Mouse (Mus musculus): Measurements from ENCODE around the gene Hist1h1t. TPM values are rescaled to one million over a fixed set of nuclear protein-coding genes. Genes with fewer than 3 reads are reported as not detected.
"Not testable (repeated sequence)": the region's sequence is repeated elsewhere in the genome, so short reads cannot be mapped to it uniquely, and the experiment has no call there.

Hist1h1t gene
- polyA plus RNA-seq, 1 experiment from 2014 or later: not detected

DNA sequence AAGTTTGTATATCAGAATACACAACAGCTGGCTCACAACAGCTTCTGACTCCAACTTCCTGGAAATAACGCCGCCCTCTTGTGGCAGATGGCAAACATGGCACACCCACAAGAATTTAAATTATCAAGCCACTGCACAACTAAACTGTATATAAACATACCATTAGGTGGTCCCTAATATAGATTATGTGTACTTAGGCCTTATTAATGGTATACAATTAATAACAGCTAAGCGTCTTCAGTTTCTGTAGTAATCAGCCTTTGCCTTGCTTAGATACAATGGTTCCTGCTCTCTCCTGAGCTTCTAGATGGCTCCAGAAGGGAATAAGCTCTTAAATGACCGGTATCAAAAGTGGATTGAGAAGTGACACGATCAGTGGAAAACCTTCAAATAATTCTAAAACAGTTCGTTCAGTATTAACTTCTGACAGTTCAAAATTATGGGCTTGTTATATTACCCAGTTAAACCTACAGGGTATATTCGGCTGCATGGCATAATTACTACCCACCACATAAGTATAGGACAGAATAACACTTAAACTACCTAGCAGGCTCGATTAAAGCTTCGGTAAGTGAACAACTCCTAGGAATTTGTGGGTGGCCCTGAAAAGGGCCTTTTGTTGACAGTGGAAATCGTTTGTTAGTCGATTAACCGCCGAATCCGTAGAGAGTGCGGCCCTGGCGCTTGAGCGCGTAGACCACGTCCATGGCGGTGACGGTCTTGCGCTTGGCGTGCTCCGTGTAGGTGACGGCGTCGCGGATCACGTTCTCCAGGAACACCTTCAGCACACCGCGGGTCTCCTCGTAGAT is 2.1 kb downstream of the Hist1h1t start:
- DNase-seq (ENCODE audit: low spot score) (peak; percentile 57), ATAC-seq (replicated peaks; ENCODE audit: low FRiP score) (peak; percentile 72)
- Histone ChIP-seq H3K4me3 (ENCODE audit: low read depth, low read length) (peak overlapping the region; percentile 42), H3K27ac (ENCODE audit: low read depth, low read length) (peak overlapping the region; percentile 99), H3K9me3 (ENCODE audit: control insufficient read depth, low read length) (no peaks in the 10 kb centered on the region), H3K27me3 (replicated peaks; ENCODE audit: control insufficient read depth, insufficient read depth, low read length) (no peaks in the 10 kb centered on the region), H3K9ac (ENCODE audit: low read depth, low read length) (peak overlapping the region; percentile 73), H3K36me3 (ENCODE audit: control insufficient read depth, insufficient read depth, low read length) (no peaks in the 10 kb centered on the region), H3K4me1 (replicated peaks; ENCODE audit: control insufficient read depth, insufficient read depth, low read length) (peaks cover 16% of the 10 kb centered on the region), H3K4me2 (peak overlapping the region; percentile 59)
- under 1% methylated on average over 23 of the region's 32 CpGs for WGBS

- Histone ChIP-seq H3K9me3 (ENCODE audit: control insufficient read depth, low read length) (no peaks in the 10 kb centered on the region), H3K27me3 (replicated peaks; ENCODE audit: control insufficient read depth, insufficient read depth, low read length) (no peaks in the 10 kb centered on the region), H3K4me3 (ENCODE audit: low read depth, low read length) (peak within 1 kb of the TSS; percentile 42), H3K27ac (ENCODE audit: low read depth, low read length) (peak within 1 kb of the TSS; percentile 99), H3K36me3 (ENCODE audit: control insufficient read depth, insufficient read depth, low read length) (no peaks in the 10 kb centered on the region), H3K4me2 (peak within 1 kb of the TSS; percentile 59), H3K4me1 (replicated peaks; ENCODE audit: control insufficient read depth, insufficient read depth, low read length) (peaks cover 16% of the 10 kb centered on the region), H3K9ac (ENCODE audit: low read depth, low read length) (peak within 1 kb of the TSS; percentile 73)
- WGBS: under 1% methylated on average over 20 of the region's 22 CpGs
- ATAC-seq (replicated peaks; ENCODE audit: low FRiP score): peak; percentile 93
- DNase-seq (ENCODE audit: low spot score): peak; percentile 99
Observed at GRCm38 (mm10) chr13:23698300-23698693, 2.7 kb downstream of the Hist1h1t start, which contains the start of gene Hist1h4c. Gene Hist1h4c, minus strand, starts transcription at chr13:23698454.

GRCm38 (mm10) chr13:23698996-23699395 is 3.4 kb downstream of the Hist1h1t start:
- H3K27me3 ChIP-seq (replicated peaks; ENCODE audit: control insufficient read depth, insufficient read depth, low read length): no peaks in the 10 kb centered on the region
- peak overlapping the region; percentile 78 for H3K27ac ChIP-seq (ENCODE audit: low read depth, low read length)
- no peaks in the 10 kb centered on the region for H3K36me3 ChIP-seq (ENCODE audit: control insufficient read depth, insufficient read depth, low read length)
- peaks cover 16% of the 10 kb centered on the region for H3K4me1 ChIP-seq (replicated peaks; ENCODE audit: control insufficient read depth, insufficient read depth, low read length)
- peak overlapping the region; percentile 27; the same call in 1 of the 2 replicates for H3K9ac ChIP-seq (ENCODE audit: low read depth, low read length)
- no peak for DNase-seq (ENCODE audit: low spot score)
- ATAC-seq (replicated peaks; ENCODE audit: low FRiP score): no peak
- no peaks in the 10 kb centered on the region for H3K9me3 ChIP-seq (ENCODE audit: control insufficient read depth, low read length)
- no peak overlapping the region for H3K4me3 ChIP-seq (ENCODE audit: low read depth, low read length)
- 76% methylated on average over 6 of the region's 6 CpGs for WGBS
- peak overlapping the region; percentile 35 for H3K4me2 ChIP-seq

GRCm38 (mm10) chr13:23699767-23700166 is 4.2 kb downstream of the Hist1h1t start:
- Histone ChIP-seq H3K9me3 (ENCODE audit: control insufficient read depth, low read length) (no peaks in the 10 kb centered on the region), H3K4me1 (replicated peaks; ENCODE audit: control insufficient read depth, insufficient read depth, low read length) (peaks cover 16% of the 10 kb centered on the region), H3K4me2 (no peak overlapping the region), H3K36me3 (ENCODE audit: control insufficient read depth, insufficient read depth, low read length) (no peaks in the 10 kb centered on the region), H3K9ac (ENCODE audit: low read depth, low read length) (no peak overlapping the region), H3K27me3 (replicated peaks; ENCODE audit: control insufficient read depth, insufficient read depth, low read length) (no peaks in the 10 kb centered on the region), H3K4me3 (ENCODE audit: low read depth, low read length) (no peak overlapping the region), H3K27ac (ENCODE audit: low read depth, low read length) (no peak overlapping the region)
- 69% methylated on average over 3 of the region's 3 CpGs for WGBS
- DNase-seq (ENCODE audit: low spot score): no peak
- no peak for ATAC-seq (replicated peaks; ENCODE audit: low FRiP score)

DNA sequence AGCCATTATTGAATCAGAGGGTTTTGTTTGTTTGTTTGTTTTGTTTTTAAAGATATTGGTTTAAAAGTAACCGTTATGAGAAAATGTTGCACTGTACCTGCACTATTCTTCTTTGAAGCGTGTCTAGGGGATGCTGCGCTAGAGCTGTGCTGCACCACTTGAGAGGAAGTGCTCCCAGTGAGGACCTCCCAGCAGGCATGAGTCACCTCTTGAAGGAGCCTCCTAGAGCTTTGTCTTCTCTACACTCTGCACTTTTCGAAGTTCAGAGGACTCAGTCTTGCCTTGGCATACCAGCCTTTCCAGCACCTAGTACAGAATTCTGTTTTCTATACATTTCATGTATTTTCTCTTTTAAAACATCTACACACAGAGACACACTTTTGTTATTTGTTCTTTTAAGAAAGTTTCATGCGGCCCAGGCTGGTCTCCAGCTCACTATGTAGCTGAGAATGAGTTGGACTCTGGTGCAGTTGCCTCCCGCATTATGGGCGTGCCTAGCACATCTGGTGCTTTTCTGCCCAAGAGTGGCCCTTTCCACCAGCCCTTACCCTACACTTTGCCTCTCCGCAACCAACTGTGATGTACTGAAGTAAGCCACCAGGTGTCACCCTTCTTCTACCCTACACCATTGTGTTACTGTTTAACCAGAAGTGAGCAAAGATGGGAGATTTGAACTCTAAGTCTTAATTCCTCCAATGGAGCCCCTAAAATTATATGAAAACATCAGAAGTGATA is 5.3 kb downstream of the Hist1h1t start:
- H3K4me1 ChIP-seq (replicated peaks; ENCODE audit: control insufficient read depth, insufficient read depth, low read length): peaks cover 12% of the 10 kb centered on the region
- no peaks in the 10 kb centered on the region for H3K9me3 ChIP-seq (ENCODE audit: control insufficient read depth, low read length)
- H3K4me3 ChIP-seq (ENCODE audit: low read depth, low read length): no peak overlapping the region
- H3K9ac ChIP-seq (ENCODE audit: low read depth, low read length): peak overlapping the region; percentile 46
- H3K36me3 ChIP-seq (ENCODE audit: control insufficient read depth, insufficient read depth, low read length): no peaks in the 10 kb centered on the region
- H3K27me3 ChIP-seq (replicated peaks; ENCODE audit: control insufficient read depth, insufficient read depth, low read length): no peaks in the 10 kb centered on the region
- 0 out of 2 replicates have a peak overlapping the region, but pooled peaks have one; percentile 3 for H3K27ac ChIP-seq (ENCODE audit: low read depth, low read length)
- 0 out of 2 replicates have a peak overlapping the region, but pooled peaks have one; percentile 4 for H3K4me2 ChIP-seq
- DNase-seq (ENCODE audit: low spot score): peak; percentile 61
- ATAC-seq (replicated peaks; ENCODE audit: low FRiP score): peak; percentile 47; the same call in 1 of the 2 replicates
- 22% methylated on average over 8 of the region's 8 CpGs for WGBS

GRCm38 (mm10) chr13:23702220-23702619 is 6.6 kb downstream of the Hist1h1t start:
- no peak for ATAC-seq (replicated peaks; ENCODE audit: low FRiP score)
- H3K4me1 ChIP-seq (replicated peaks; ENCODE audit: control insufficient read depth, insufficient read depth, low read length): peaks cover 11% of the 10 kb centered on the region
- H3K9ac ChIP-seq (ENCODE audit: low read depth, low read length): no peak overlapping the region
- no peak for DNase-seq (ENCODE audit: low spot score)
- no peaks in the 10 kb centered on the region for H3K27me3 ChIP-seq (replicated peaks; ENCODE audit: control insufficient read depth, insufficient read depth, low read length)
- no peaks in the 10 kb centered on the region for H3K36me3 ChIP-seq (ENCODE audit: control insufficient read depth, insufficient read depth, low read length)
- no peak overlapping the region for H3K4me3 ChIP-seq (ENCODE audit: low read depth, low read length)
- no peak overlapping the region for H3K4me2 ChIP-seq
- H3K27ac ChIP-seq (ENCODE audit: low read depth, low read length): no peak overlapping the region
- WGBS: 61% methylated on average over 4 of the region's 4 CpGs
- no peaks in the 10 kb centered on the region for H3K9me3 ChIP-seq (ENCODE audit: control insufficient read depth, low read length)

GRCm38 (mm10) chr13:23702801-23703200 is 7.2 kb downstream of the Hist1h1t start:
- H3K9ac ChIP-seq (ENCODE audit: low read depth, low read length); H3K36me3 ChIP-seq (ENCODE audit: control insufficient read depth, insufficient read depth, low read length); H3K4me3 ChIP-seq (ENCODE audit: low read depth, low read length); H3K4me2 ChIP-seq; H3K27ac ChIP-seq (ENCODE audit: low read depth, low read length); ATAC-seq (replicated peaks; ENCODE audit: low FRiP score); H3K27me3 ChIP-seq (replicated peaks; ENCODE audit: control insufficient read depth, insufficient read depth, low read length); DNase-seq (ENCODE audit: low spot score); H3K9me3 ChIP-seq (ENCODE audit: control insufficient read depth, low read length): not testable (repeated sequence)
- peaks cover 11% of the 10 kb centered on the region for H3K4me1 ChIP-seq (replicated peaks; ENCODE audit: control insufficient read depth, insufficient read depth, low read length)
- 90% methylated on average over 2 of the region's 2 CpGs for WGBS

- Histone ChIP-seq H3K36me3 (ENCODE audit: control insufficient read depth, insufficient read depth, low read length) (no peaks in the 10 kb centered on the region), H3K4me2 (no peak overlapping the region), H3K9me3 (ENCODE audit: control insufficient read depth, low read length) (no peaks in the 10 kb centered on the region), H3K27me3 (replicated peaks; ENCODE audit: control insufficient read depth, insufficient read depth, low read length) (0 out of 2 replicates have a peak, but pooled peaks cover 4% of the 10 kb centered on the region), H3K4me3 (ENCODE audit: low read depth, low read length) (no peak overlapping the region), H3K27ac (ENCODE audit: low read depth, low read length) (no peak overlapping the region), H3K4me1 (replicated peaks; ENCODE audit: control insufficient read depth, insufficient read depth, low read length) (peaks cover 8% of the 10 kb centered on the region), H3K9ac (ENCODE audit: low read depth, low read length) (no peak overlapping the region)
- DNase-seq (ENCODE audit: low spot score) (peak; percentile 27), ATAC-seq (replicated peaks; ENCODE audit: low FRiP score) (no peak)
- 81% methylated on average over 7 of the region's 7 CpGs for WGBS
Observed at GRCm38 (mm10) chr13:23705751-23706356, 10.2 kb downstream of the Hist1h1t start.

Measured in liver, embryonic 11.5 days (tissue).